Mouse (Mus musculus): ENCODE results near the gene Zcchc9.

Zcchc9 gene

DNA sequence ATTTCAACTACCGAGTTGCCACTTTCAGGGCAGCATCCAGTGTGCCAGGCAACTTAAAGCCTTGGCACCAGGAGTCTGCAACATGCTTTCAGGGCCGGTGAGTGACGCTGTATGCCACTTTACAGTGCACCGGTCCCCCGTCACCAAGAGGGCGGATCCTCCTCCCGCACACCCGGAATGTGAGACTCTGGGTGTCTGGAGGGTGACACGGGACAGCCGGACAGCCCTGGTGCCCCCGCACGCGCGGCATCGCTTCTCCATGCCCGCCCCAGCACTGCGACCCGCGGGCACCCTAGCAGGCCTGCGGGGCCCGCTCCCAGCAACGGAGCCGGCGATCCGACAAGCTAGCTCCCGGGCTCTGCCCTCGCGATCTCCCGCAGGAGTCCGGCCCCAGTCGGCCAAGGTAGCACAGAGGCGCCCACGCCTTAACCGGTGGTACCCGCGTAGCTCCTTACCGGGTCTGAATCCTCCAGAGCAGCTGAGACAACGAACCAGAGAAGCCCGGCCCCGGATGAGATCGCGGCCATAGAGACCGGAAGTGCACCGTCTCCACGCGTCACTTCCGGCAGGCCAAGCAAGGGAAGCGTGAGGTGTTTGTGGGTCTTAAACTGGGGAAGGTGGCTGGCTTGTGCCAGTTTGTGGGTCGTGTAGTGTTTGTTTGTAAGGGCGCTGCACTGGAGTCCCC, at the start of gene Zcchc9:
Gene Zcchc9, minus strand, starts transcription at position 551 of the 685 bp plus-strand sequence.
- in situ Hi-C loops (cut with MboI; ENCODE audit: unreplicated experiment in 2 of 2) = loop anchor here (5.0 to 25.0 kb wide), 6 partner anchors 345 to 1720 kb away; partner anchors contain the start of genes Dhfr (in 1 of the 2), Msh3 (in 1 of the 2), Rps23 (in 1 of the 2) and Ssbp2 (in 1 of the 2)

- in situ Hi-C loops (cut with MboI; ENCODE audit: unreplicated experiment in 2 of 2) = no loop called here
Measured at GRCm38 (mm10) chr13:91854412-91854811, 46.9 kb upstream of the Zcchc9 start.

DNA sequence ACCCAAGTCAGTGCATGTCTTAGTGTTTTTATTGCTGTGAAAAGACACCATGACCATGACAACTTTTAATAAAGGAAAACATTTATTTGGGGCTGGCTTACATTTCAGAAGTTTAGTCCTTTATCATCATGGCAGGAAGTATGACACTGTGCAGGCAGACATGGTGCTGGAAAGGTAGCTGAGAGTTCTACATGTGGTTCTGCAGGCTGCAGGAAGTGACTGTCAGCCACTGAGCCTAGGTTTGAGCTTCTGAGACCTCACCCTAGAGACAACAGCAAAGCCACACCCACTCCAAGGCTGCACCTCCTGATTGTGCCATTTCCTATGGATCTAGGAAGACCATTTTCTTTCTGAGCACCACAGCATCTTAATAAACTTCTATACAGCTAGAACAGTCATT, 20.4 kb upstream of the Zcchc9 start:
- in situ Hi-C loops (cut with MboI; ENCODE audit: unreplicated experiment in 2 of 2) = no loop called here

GRCm38 (mm10) chr13:91826066-91826465, 18.6 kb upstream of the Zcchc9 start:
- in situ Hi-C loops (cut with MboI; ENCODE audit: unreplicated experiment in 2 of 2) = no loop called here

- in situ Hi-C loops (cut with MboI; ENCODE audit: unreplicated experiment in 2 of 2) = loop anchor here in 1 of 2 experiments (25.0 kb wide), 2 partner anchors 363 to 1738 kb away; partner anchors contain the start of genes Ssbp2, Tmem167 and Xrcc4
Measured at GRCm38 (mm10) chr13:91824845-91825550, 17.5 kb upstream of the Zcchc9 start.

GRCm38 (mm10) chr13:91823735-91824134, 16.2 kb upstream of the Zcchc9 start:
- in situ Hi-C loops (cut with MboI; ENCODE audit: unreplicated experiment in 2 of 2) = loop anchor here in 1 of 2 experiments (25.0 kb wide), 2 partner anchors 361 to 1736 kb away; partner anchors contain the start of genes Ssbp2, Tmem167 and Xrcc4

DNA sequence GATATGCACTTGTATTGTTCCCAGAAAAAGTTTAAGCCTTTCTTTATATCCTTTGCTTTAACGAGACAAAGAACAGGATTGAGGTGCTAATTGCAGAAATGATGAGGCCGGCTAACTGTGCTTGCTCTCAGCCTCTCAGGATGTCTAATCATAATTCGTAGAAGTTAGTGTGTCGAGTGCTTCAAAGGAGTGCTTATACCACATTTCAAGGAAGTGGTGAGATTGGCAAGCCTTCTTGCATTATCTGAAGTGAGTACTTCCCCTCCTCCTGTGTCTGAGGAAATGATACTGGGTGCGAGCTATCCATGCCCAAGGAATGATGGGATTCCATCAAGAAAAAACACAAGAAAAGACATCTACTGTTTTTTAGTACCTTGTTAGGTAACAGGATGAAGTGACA, 7.2 kb upstream of the Zcchc9 start:
- in situ Hi-C loops (cut with MboI; ENCODE audit: unreplicated experiment in 2 of 2) = loop anchor here in 1 of 2 experiments (25.0 kb wide), 2 partner anchors 352 to 1727 kb away; partner anchors contain the start of genes Ssbp2, Tmem167 and Xrcc4

GRCm38 (mm10) chr13:91809476-91809875, 2.0 kb upstream of the Zcchc9 start:
- in situ Hi-C loops (cut with MboI; ENCODE audit: unreplicated experiment in 2 of 2) = loop anchor here (5.0 to 25.0 kb wide), 6 partner anchors 347 to 1722 kb away; partner anchors contain the start of genes Dhfr (in 1 of the 2), Msh3 (in 1 of the 2), Rps23 (in 1 of the 2) and Ssbp2 (in 1 of the 2)

DNA sequence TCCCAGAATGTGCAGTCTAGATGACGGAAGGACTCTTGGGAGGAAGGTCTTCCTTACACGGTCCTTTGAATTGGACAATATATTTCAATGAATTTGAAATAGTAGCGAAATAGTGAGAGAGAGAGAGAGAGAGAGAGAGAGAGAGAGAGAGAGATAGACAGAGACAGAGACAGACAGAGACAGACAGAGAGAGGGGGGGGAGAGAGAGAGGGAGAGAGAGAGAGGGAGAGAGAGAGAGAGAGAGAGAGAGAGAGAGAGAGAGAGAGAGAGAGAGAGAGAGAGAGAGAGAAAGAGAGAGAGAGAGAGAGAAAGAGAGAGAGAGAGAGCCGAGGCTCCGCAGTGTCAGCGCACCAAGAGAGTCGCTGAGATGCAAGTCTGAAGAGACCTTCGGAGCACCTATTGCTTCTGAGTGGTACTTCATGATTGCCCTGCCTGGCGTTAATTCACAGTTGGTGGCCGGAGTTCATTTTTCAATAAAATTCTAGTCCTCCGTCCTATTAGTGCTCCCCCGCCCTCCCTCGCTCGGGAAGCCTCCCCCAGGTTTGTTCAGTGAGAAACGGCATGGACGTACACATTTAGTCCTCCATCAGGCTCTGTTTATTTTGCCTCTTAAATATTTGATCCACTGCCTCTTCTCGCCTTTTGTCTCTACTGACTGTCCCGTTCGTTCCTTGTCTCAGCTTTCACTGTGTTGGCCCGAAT, 520 bp upstream of the Zcchc9 start:
- in situ Hi-C loops (cut with MboI; ENCODE audit: unreplicated experiment in 2 of 2) = loop anchor here (5.0 to 25.0 kb wide), 6 partner anchors 346 to 1721 kb away; partner anchors contain the start of genes Dhfr (in 1 of the 2), Msh3 (in 1 of the 2), Rps23 (in 1 of the 2) and Ssbp2 (in 1 of the 2)

DNA sequence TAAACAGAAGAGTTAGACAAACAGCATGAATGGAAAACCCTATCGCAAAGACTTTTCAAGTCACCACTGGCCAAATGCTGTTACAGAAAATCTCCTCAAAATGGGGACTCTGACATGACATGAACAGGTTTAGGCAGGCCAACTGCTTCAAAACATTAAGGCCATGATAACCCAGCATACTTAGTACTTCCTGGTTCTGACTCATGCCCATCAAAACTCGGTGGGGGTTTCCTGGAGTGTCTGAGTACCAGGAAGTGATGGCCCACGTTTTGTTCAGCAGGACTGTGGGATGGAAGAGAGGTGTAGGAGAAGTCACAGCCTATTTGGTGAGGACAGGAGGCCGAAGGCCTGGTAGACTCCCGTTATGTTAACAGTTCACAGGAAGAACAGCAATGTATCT, 5.8 kb downstream of the Zcchc9 start:
- in situ Hi-C loops (cut with MboI; ENCODE audit: unreplicated experiment in 2 of 2) = loop anchor here (10.0 to 25.0 kb wide), 5 partner anchors 339 to 1714 kb away; partner anchors contain the start of genes Dhfr (in 1 of the 2), Msh3 (in 1 of the 2), Rps23 (in 1 of the 2) and Ssbp2 (in 1 of the 2)

DNA sequence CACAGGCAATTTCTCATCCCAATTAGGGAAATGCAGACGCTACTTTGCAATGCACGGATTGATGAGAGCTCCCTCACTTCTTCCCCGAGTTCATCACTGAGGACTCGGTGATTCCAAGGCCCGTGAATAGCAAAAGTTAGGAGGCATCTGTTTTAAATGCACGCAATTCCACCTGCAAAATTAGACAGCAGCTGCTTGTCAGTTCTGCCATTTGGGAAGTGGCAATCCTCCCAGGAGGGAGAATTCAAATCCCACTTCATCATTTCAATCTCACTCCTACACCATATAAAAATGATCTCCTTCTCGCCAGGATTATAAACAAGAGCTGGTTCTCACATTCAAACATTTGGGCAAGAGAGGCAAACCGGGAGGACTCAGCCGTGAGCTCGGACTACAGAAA, 10.1 kb downstream of the Zcchc9 start:
- in situ Hi-C loops (cut with MboI; ENCODE audit: unreplicated experiment in 2 of 2) = no loop called here

DNA sequence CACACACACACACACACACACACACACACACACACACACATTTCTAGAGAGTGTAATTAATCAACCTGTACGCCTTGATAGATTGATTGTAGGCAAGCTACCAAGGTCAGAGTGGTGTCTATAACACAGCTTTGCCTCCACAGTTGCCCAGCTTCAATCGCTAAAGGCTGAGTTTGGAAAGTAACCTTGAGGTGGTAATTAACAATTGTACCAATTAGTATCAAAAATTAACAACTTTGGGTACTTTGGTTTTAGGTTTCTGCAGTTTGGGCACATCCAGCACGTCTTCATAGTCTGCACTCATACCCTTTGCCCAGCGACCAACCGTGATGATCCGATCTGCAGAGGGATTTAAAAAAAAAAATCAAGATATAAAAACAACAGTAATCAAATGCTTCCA, 10.6 kb downstream of the Zcchc9 start:
- in situ Hi-C loops (cut with MboI; ENCODE audit: unreplicated experiment in 2 of 2) = no loop called here

DNA sequence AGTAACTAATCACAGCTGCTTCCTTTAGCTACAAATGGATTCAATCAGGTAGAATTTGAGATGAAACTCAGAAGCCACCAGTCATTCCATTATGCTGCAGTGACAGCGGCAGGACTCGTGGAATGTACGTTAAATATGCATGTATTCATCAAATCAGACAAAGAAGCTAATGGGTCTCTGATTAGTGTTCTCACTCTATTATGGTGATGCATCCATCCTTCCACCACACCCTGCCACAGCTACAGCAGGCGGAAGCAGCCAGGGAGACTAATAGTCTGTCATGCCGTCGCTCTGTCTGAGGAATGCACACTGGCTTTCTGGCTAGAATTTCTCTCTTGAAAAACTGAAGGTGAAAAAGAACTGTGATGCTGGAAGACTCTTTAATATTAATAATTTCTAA, 11.5 kb downstream of the Zcchc9 start:
- in situ Hi-C loops (cut with MboI; ENCODE audit: unreplicated experiment in 2 of 2) = no loop called here

DNA sequence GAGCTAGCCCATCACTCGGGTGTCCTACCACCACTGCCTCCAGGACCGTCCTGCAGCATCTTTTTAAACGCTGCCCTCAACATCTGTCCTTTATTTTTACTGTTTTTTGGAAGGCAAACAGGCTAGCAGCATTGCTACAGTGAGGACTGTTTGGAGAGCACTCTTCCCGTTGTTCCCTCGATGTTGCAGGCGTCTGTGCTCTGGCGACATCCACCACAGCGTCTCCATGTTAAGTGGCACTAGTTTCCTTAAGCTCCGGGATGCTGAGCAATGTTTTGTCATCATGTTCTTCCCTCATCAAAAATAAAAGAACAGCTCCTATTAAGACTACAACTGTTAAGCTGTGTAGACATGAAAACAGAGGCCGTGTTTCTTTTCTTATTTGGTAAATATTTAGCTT, 11.9 kb downstream of the Zcchc9 start:
- in situ Hi-C loops (cut with MboI; ENCODE audit: unreplicated experiment in 2 of 2) = no loop called here

GRCm38 (mm10) chr13:91794926-91795436, 12.5 kb downstream of the Zcchc9 start:
- in situ Hi-C loops (cut with MboI; ENCODE audit: unreplicated experiment in 2 of 2) = no loop called here

DNA sequence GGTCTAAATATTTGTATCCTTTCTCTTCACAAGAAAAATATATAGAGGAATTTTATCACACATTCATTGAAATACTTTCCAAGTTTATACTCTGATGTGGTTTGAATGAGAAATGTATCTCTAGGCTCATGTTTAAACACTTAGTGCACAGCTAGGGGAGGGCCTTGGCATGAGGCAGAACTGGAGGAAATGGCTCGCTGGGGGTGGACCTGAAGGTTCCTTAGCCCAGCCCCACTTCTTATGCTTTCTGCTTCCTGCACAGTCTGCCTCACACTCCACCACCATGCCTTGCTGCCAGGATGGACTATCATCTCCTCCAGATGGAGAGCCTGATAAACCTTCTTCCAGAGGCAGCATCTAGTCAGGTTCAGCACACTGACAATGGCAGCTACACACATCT, 15.5 kb downstream of the Zcchc9 start:
- in situ Hi-C loops (cut with MboI; ENCODE audit: unreplicated experiment in 2 of 2) = no loop called here

- in situ Hi-C loops (cut with MboI; ENCODE audit: unreplicated experiment in 2 of 2) = no loop called here
Measured at GRCm38 (mm10) chr13:91779892-91780291, 27.6 kb downstream of the Zcchc9 start.

DNA sequence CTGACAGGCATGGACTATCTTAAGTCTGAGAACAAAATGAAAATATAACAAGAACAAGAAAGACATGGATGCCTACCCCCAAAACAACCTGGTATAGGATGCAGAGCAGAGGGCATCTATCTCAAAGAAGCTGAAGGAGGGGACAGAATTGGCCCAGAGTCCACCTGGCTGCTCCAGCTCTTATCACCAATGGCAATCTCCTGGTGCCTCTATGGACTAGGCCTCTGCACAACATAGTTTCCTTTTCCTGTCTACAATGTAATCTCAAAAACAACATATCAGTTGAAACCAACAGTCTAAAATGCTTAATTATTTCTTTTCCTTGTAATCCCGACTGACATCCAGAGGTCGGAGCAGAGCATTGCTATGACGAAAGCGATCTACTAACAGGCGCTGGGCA, 29.4 kb downstream of the Zcchc9 start:
- in situ Hi-C loops (cut with MboI; ENCODE audit: unreplicated experiment in 2 of 2) = no loop called here

- in situ Hi-C loops (cut with MboI; ENCODE audit: unreplicated experiment in 2 of 2) = no loop called here
Measured at GRCm38 (mm10) chr13:91768683-91769651, 38.5 kb downstream of the Zcchc9 start.
